Mouse (Mus musculus) stomach, embryonic 14.5 days (tissue): ENCODE measurements around the gene Prkar2a. TPM values are rescaled to one million over a fixed set of nuclear protein-coding genes. Genes with fewer than 3 reads are reported as not detected.
"Not testable (repeated sequence)": the region's sequence is repeated elsewhere in the genome, so short reads cannot be mapped to it uniquely, and the experiment has no call there.

Experiments used
- ATAC-seq: fragments of 200-750 bp; cut with Nextera tagmentation; 2 replicates; pipeline ENCODE4 v1.8.0; 2017; ENCODE audit warnings: low read depth, moderate TSS enrichment; ENCODE audit not compliant: insufficient number of reproducible peaks, insufficient read depth, low FRiP score
- H3K27ac ChIP-seq: fragments of 300-500 bp; sonication (generic); 2 replicates; pipeline ENCODE4 v1.5.1; 2014; ENCODE audit warnings: mild to moderate bottlenecking, low read length, moderate library complexity, mixed read lengths
- H3K27me3 ChIP-seq: fragments of 300-500 bp; sonication (generic); 2 replicates; pipeline ENCODE4 v1.6.1; 2014; ENCODE audit warnings: low read length, control low read depth, mixed read lengths; ENCODE audit not compliant: control insufficient read depth, insufficient read depth
- H3K36me3 ChIP-seq: fragments of 300-500 bp; sonication (generic); 2 replicates; pipeline ENCODE4 v1.6.1; 2014; ENCODE audit warnings: mild to moderate bottlenecking, control low read depth, low read length, moderate library complexity, mixed read lengths; ENCODE audit not compliant: control insufficient read depth, insufficient read depth
- H3K4me1 ChIP-seq: fragments of 300-500 bp; sonication (generic); 2 replicates; pipeline ENCODE4 v1.6.1; 2014; ENCODE audit warnings: low read length, control low read depth, mixed read lengths; ENCODE audit not compliant: control insufficient read depth, insufficient read depth
- H3K4me2 ChIP-seq: fragments of 300-500 bp; sonication (generic); replicated peaks from 2 replicates; pipeline ENCODE4 v1.6.1; 2014; ENCODE audit warnings: low read depth, low read length, control low read depth
- H3K4me3 ChIP-seq: fragments of 300-500 bp; sonication (generic); 2 replicates; pipeline ENCODE4 v1.5.1; 2014; ENCODE audit warnings: low read depth, low read length, control low read depth
- H3K9ac ChIP-seq: fragments of 300-500 bp; sonication (generic); replicated peaks from 2 replicates; pipeline ENCODE4 v1.6.1; 2014; ENCODE audit warnings: low read depth, mild to moderate bottlenecking, control low read depth, low read length, moderate library complexity, mixed read lengths
- H3K9me3 ChIP-seq: fragments of 300-500 bp; sonication (generic); 2 replicates; pipeline ENCODE4 v1.6.1; 2016; ENCODE audit warnings: low read depth, low read length, control low read depth; ENCODE audit not compliant: control insufficient read depth
- WGBS: fragments of 180-500 bp; shearing (Covaris S2); extraction: QIAGEN DNeasy Blood & Tissue Kit; methylation state at CpG from one replicate; pipeline ENCODE4 v1.1.7; 2014; 5-methylcytosine and 5-hydroxymethylcytosine counted together
- polyA plus RNA-seq: library from polyadenylated mRNA; unstranded; fragments of >200 nt; fragmentation: Nextera tagmentation; extraction: Ambion mirVana; gene quantifications from 2 replicates; pipeline ENCODE4 v1.2.1, GENCODE M21; 2014

Prkar2a gene
- 30.4 and 33.6 TPM in 2 replicates for polyA plus RNA-seq

GRCm38 (mm10) chr9:108689106-108689505 is at the start of gene Prkar2a:
Gene Prkar2a (plus strand): TSS chr9:108689314.
- Histone ChIP-seq H3K9me3 (no peaks in the 10 kb centered on the region), H3K9ac (no peak within 1 kb of the TSS), H3K36me3 (no peaks in the 10 kb centered on the region), H3K4me3 (no peak within 1 kb of the TSS), H3K4me2 (no peak within 1 kb of the TSS), H3K27me3 (no peaks in the 10 kb centered on the region), H3K27ac (no peak within 1 kb of the TSS), H3K4me1 (peaks cover 4% of the 10 kb centered on the region; the same call in 1 of the 2 replicates)
- no peak for ATAC-seq
- 88% methylated on average over 1 of the region's 1 CpGs for WGBS

- peaks cover 10% of the 10 kb centered on the region; the same call in 1 of the 2 replicates for H3K36me3 ChIP-seq
- WGBS = 88% methylated on average over 2 of the region's 2 CpGs
- no peak for ATAC-seq
- no peaks in the 10 kb centered on the region for H3K9me3 ChIP-seq
- H3K27ac ChIP-seq = no peak overlapping the region
- no peak overlapping the region for H3K4me2 ChIP-seq
- no peak overlapping the region for H3K9ac ChIP-seq
- H3K27me3 ChIP-seq = no peaks in the 10 kb centered on the region
- H3K4me3 ChIP-seq = no peak overlapping the region
- H3K4me1 ChIP-seq = no peaks in the 10 kb centered on the region
These were observed 49.3 kb upstream of the Prkar2a start for GRCm38 (mm10) chr9:108639825-108640224.

GRCm38 (mm10) chr9:108648166-108648565 is 40.9 kb upstream of the Prkar2a start:
- H3K4me3 ChIP-seq = peak overlapping the region; percentile 92
- H3K9ac ChIP-seq = peak overlapping the region; percentile 82
- peak overlapping the region; percentile 66 for H3K4me2 ChIP-seq
- no peak overlapping the region; the same call in 1 of the 2 replicates for H3K27ac ChIP-seq
- no peak for ATAC-seq
- H3K9me3 ChIP-seq = no peaks in the 10 kb centered on the region
- no peaks in the 10 kb centered on the region for H3K27me3 ChIP-seq
- H3K36me3 ChIP-seq = no peaks in the 10 kb centered on the region; the same call in 1 of the 2 replicates
- no peaks in the 10 kb centered on the region for H3K4me1 ChIP-seq
- 24% methylated on average over 10 of the region's 10 CpGs for WGBS

- Histone ChIP-seq H3K36me3 (no peaks in the 10 kb centered on the region; the same call in 1 of the 2 replicates), H3K9ac (peak within 1 kb of the TSS; percentile 82), H3K4me1 (no peaks in the 10 kb centered on the region), H3K27ac (peak within 1 kb of the TSS; percentile 91), H3K4me2 (peak within 1 kb of the TSS; percentile 66), H3K9me3 (no peaks in the 10 kb centered on the region), H3K27me3 (no peaks in the 10 kb centered on the region), H3K4me3 (peak within 1 kb of the TSS; percentile 92)
- peak; percentile 98 for ATAC-seq
- WGBS = under 1% methylated on average over 112 of the region's 112 CpGs
These were observed 40.2 kb upstream of the Prkar2a start, which contains the start of gene Arih2 for GRCm38 (mm10) chr9:108648611-108649560. Gene Arih2 (minus strand): TSS chr9:108649386.

- Histone ChIP-seq H3K9ac (peak overlapping the region; percentile 82), H3K4me3 (peak overlapping the region; percentile 92), H3K4me1 (no peaks in the 10 kb centered on the region), H3K27me3 (no peaks in the 10 kb centered on the region), H3K27ac (peak overlapping the region; percentile 91), H3K36me3 (no peaks in the 10 kb centered on the region; the same call in 1 of the 2 replicates), H3K4me2 (peak overlapping the region; percentile 66), H3K9me3 (no peaks in the 10 kb centered on the region)
- 23% methylated on average over 29 of the region's 29 CpGs for whole genome bisulfite sequencing
- no peak for ATAC-seq
These were observed 39.3 kb upstream of the Prkar2a start for GRCm38 (mm10) chr9:108649561-108650440.

GRCm38 (mm10) chr9:108654566-108655464 is 34.3 kb upstream of the Prkar2a start:
- H3K27me3 ChIP-seq = no peaks in the 10 kb centered on the region
- no peaks in the 10 kb centered on the region for H3K36me3 ChIP-seq
- H3K27ac ChIP-seq = no peak overlapping the region
- H3K4me3 ChIP-seq = no peak overlapping the region
- no peaks in the 10 kb centered on the region for H3K9me3 ChIP-seq
- 70% methylated on average over 10 of the region's 10 CpGs for WGBS
- H3K4me2 ChIP-seq = no peak overlapping the region
- ATAC-seq = no peak
- no peak overlapping the region for H3K9ac ChIP-seq
- no peaks in the 10 kb centered on the region for H3K4me1 ChIP-seq

- not testable (repeated sequence) for ATAC-seq, H3K9ac ChIP-seq, H3K4me3 ChIP-seq, H3K27ac ChIP-seq, H3K4me1 ChIP-seq, H3K9me3 ChIP-seq, H3K4me2 ChIP-seq, H3K27me3 ChIP-seq, H3K36me3 ChIP-seq
- WGBS = 60% methylated on average over 7 of the region's 7 CpGs
These were observed 33.2 kb upstream of the Prkar2a start for GRCm38 (mm10) chr9:108655865-108656264.
